Mouse (Mus musculus): ENCODE measurements around the gene Prelid1. TPM values are rescaled to one million over a fixed set of nuclear protein-coding genes. Genes with fewer than 3 reads are reported as not detected.

Gene Prelid1
- polyA plus RNA-seq, 1 experiment from 2014 or later = 466 TPM

DNA sequence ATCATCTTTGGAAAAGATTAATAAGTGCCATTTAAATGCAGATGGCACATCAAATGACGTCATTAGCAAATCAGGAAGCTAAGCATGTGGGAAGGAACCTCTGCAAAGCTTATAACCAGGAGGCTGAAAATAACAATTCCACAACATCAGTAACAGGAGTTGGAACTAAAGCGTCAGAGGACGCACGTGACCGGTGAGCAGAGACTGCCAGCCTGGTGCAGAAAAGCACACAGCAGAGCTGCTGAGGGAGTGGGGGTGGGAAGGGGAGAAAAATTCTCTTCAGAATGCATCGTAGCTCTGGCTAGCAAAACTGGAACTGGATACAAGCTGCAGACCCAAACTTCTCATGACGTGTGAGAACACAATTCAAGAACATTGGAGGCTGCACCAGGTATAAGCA lies 24.0 kb downstream of the Prelid1 start:
- Histone ChIP-seq H3K36me3 (ENCODE audit: control insufficient read depth, insufficient read depth, low read length) (peaks cover 43% of the 10 kb centered on the region), H3K27me3 (ENCODE audit: control insufficient read depth, insufficient read depth, low read depth, low read length) (no peaks in the 10 kb centered on the region), H3K4me1 (replicated peaks; ENCODE audit: control insufficient read depth, insufficient read depth, low read length) (no peaks in the 10 kb centered on the region), H3K9ac (ENCODE audit: low read length) (no peak overlapping the region), H3K9me3 (ENCODE audit: control insufficient read depth, low read length) (no peaks in the 10 kb centered on the region), H3K27ac (ENCODE audit: low read length) (no peak overlapping the region), H3K4me2 (ENCODE audit: low read depth, low read length) (no peak overlapping the region), H3K4me3 (ENCODE audit: low read length) (no peak overlapping the region)
- WGBS = 81% methylated on average over 7 of the region's 7 CpGs
- ATAC-seq (ENCODE audit: low read depth) = no peak

DNA sequence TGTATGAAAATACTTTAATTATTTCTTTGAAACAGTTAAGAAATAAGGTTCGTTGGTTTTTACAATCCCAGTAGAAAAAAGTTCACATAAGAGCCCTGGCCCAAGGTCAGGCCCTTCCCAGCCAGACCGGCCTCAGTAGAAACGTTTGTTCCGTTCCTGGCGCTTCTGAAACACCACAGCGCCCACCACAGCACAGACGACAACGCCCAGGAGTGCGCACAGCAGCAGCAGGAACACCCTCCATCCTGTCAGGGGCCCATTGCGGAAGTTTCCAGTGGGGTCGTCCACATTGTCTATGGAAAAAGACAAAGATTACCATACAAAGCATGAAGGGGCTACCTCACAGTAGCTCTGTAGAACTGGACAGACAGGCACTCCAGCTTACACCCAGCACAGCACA lies 26.4 kb downstream of the Prelid1 start:
- no peaks in the 10 kb centered on the region for H3K9me3 ChIP-seq (ENCODE audit: control insufficient read depth, low read length)
- no peak overlapping the region for H3K4me3 ChIP-seq (ENCODE audit: low read length)
- no peak overlapping the region for H3K9ac ChIP-seq (ENCODE audit: low read length)
- peaks cover 63% of the 10 kb centered on the region for H3K36me3 ChIP-seq (ENCODE audit: control insufficient read depth, insufficient read depth, low read length)
- no peaks in the 10 kb centered on the region for H3K27me3 ChIP-seq (ENCODE audit: control insufficient read depth, insufficient read depth, low read depth, low read length)
- H3K4me2 ChIP-seq (ENCODE audit: low read depth, low read length) = no peak overlapping the region
- 0 out of 2 replicates have a peak, but pooled peaks have one; percentile 10 for ATAC-seq (ENCODE audit: low read depth)
- WGBS = 75% methylated on average over 11 of the region's 11 CpGs
- H3K4me1 ChIP-seq (replicated peaks; ENCODE audit: control insufficient read depth, insufficient read depth, low read length) = no peaks in the 10 kb centered on the region
- no peak overlapping the region for H3K27ac ChIP-seq (ENCODE audit: low read length)

DNA sequence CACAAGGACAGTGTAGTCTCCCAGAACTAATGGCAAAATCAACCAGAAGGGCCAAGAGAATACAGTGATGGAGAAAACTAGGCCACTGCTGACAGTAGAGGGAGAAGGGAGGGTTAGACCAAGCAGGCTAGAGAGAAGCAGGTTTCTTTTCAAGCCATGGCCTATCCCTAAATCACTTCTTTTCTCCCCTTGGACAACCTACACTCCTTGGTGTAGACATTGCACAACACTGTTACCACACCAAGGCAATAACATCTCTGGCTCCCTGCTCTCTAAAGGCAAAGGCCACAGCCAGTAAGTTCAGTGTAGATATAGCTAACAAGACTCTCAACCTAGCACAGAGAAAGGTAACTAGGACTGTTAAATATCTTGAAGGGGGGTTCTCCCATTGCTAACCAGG lies 40.8 kb downstream of the Prelid1 start:
- Histone ChIP-seq H3K4me2 (ENCODE audit: low read depth, low read length) (peak overlapping the region; percentile 91), H3K27me3 (ENCODE audit: control insufficient read depth, insufficient read depth, low read depth, low read length) (no peaks in the 10 kb centered on the region), H3K4me1 (replicated peaks; ENCODE audit: control insufficient read depth, insufficient read depth, low read length) (peaks cover 14% of the 10 kb centered on the region), H3K36me3 (ENCODE audit: control insufficient read depth, insufficient read depth, low read length) (peaks cover 11% of the 10 kb centered on the region), H3K4me3 (ENCODE audit: low read length) (peak overlapping the region; percentile 98), H3K9ac (ENCODE audit: low read length) (peak overlapping the region; percentile 13; the same call in 1 of the 2 replicates), H3K9me3 (ENCODE audit: control insufficient read depth, low read length) (no peaks in the 10 kb centered on the region), H3K27ac (ENCODE audit: low read length) (no peak overlapping the region)
- ATAC-seq (ENCODE audit: low read depth) = no peak

DNA sequence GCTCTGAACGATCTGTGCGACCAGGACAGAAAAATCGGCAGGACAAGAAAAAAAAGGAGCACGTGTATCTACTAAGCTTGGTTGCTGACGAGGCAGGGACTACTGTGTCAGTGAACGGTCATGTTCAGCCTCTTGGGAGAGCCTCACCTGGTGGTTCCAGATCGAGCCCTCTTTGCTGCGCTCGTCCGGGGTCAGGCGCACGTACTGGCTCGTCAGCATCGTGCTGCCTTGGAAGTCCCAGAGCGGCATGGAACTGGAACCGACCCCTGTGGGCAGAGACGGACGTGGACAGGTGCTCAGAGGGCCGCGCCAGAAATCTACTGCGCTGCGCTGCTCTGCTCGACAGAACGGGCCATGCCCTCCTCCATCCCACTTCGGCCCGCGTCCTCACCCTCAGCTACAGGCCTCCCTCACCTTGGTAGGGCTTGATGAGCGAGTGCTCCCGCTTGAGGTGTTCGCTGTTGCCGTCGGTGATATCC lies 41.7 kb downstream of the Prelid1 start:
- under 1% methylated on average over 32 of the region's 32 CpGs for WGBS
- peak overlapping the region; percentile 95 for H3K9ac ChIP-seq (ENCODE audit: low read length)
- H3K4me3 ChIP-seq (ENCODE audit: low read length) = peak overlapping the region; percentile 98

DNA sequence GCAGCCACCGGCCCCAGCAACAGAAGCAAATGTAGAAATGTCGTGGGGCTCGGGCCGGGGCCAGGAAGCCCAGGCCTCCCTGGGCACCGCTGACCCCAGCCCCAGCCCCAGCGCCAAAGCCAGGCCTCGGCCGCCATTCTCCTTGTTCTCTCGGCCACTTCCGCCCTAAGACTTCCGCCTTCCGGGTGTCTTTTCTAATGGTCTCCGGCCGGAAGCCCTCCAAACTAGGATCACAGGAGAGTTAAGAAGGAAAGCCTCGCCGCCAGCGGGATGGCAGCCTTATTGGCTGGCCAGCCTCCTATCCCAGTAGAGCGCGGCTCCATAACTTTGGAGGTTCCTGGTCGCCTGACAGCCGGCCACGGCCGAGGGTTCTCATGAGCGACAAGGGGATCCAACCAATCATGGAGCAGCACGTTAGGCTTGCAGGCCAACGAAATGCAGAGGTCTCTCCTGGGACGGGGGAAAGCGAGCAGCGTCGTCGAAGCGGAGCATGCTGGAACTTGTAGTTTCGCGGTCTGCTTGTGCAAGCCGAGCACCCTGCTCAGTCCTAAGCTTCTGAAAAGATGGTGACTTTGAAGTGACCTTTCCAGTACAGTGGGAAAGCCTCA lies 42.3 kb downstream of the Prelid1 start, which contains the start of gene Lman2:
TSS of gene Lman2 (minus strand) at position 331 of the 608 bp plus-strand sequence.
- peak within 1 kb of the TSS; percentile 98 for H3K4me3 ChIP-seq (ENCODE audit: low read length)
- H3K27ac ChIP-seq (ENCODE audit: low read length) = peak within 1 kb of the TSS; percentile 93
- peaks cover 14% of the 10 kb centered on the region for H3K4me1 ChIP-seq (replicated peaks; ENCODE audit: control insufficient read depth, insufficient read depth, low read length)
- H3K9ac ChIP-seq (ENCODE audit: low read length) = peak within 1 kb of the TSS; percentile 95
- peaks cover 11% of the 10 kb centered on the region for H3K36me3 ChIP-seq (ENCODE audit: control insufficient read depth, insufficient read depth, low read length)
- no peaks in the 10 kb centered on the region for H3K27me3 ChIP-seq (ENCODE audit: control insufficient read depth, insufficient read depth, low read depth, low read length)
- H3K9me3 ChIP-seq (ENCODE audit: control insufficient read depth, low read length) = no peaks in the 10 kb centered on the region
- under 1% methylated on average over 34 of the region's 35 CpGs for WGBS
- peak within 1 kb of the TSS; percentile 91 for H3K4me2 ChIP-seq (ENCODE audit: low read depth, low read length)
- peak; percentile 98 for ATAC-seq (ENCODE audit: low read depth)

More for the DNA sequence above, 41.7 kb downstream of the Prelid1 start:
- H3K27me3 ChIP-seq (ENCODE audit: control insufficient read depth, insufficient read depth, low read depth, low read length) = no peaks in the 10 kb centered on the region
- peak overlapping the region; percentile 93 for H3K27ac ChIP-seq (ENCODE audit: low read length)
- peak; percentile 26 for ATAC-seq (ENCODE audit: low read depth)
- H3K4me2 ChIP-seq (ENCODE audit: low read depth, low read length) = peak overlapping the region; percentile 91
- H3K9me3 ChIP-seq (ENCODE audit: control insufficient read depth, low read length) = no peaks in the 10 kb centered on the region
- peaks cover 11% of the 10 kb centered on the region for H3K36me3 ChIP-seq (ENCODE audit: control insufficient read depth, insufficient read depth, low read length)
- peaks cover 14% of the 10 kb centered on the region for H3K4me1 ChIP-seq (replicated peaks; ENCODE audit: control insufficient read depth, insufficient read depth, low read length)

DNA sequence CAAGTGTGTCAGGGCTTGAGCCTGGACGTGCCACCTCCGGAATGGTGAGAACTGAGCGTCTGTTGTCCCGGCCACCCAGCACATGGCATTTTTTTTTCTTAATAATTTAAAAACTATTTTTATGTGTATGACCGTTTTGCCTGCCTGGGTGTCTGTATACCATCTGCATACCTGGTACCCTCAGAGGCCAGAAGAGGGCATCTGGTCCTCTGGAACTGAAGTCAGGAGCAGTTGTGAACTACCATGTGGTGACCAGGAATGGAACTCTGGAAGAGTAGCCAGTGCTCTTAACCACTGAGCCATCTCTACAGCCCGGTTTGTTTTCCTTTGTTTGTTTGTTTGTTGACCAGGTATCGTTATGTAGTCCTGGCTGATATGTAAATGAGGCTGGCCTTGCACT lies 48.1 kb downstream of the Prelid1 start:
- Histone ChIP-seq H3K4me3 (ENCODE audit: low read length) (no peak overlapping the region), H3K4me2 (ENCODE audit: low read depth, low read length) (no peak overlapping the region), H3K36me3 (ENCODE audit: control insufficient read depth, insufficient read depth, low read length) (no peaks in the 10 kb centered on the region), H3K27me3 (ENCODE audit: control insufficient read depth, insufficient read depth, low read depth, low read length) (no peaks in the 10 kb centered on the region), H3K9me3 (ENCODE audit: control insufficient read depth, low read length) (no peaks in the 10 kb centered on the region), H3K4me1 (replicated peaks; ENCODE audit: control insufficient read depth, insufficient read depth, low read length) (peaks cover 3% of the 10 kb centered on the region), H3K9ac (ENCODE audit: low read length) (no peak overlapping the region), H3K27ac (ENCODE audit: low read length) (no peak overlapping the region)
- no peak for ATAC-seq (ENCODE audit: low read depth)
- WGBS = 64% methylated on average over 7 of the region's 7 CpGs

DNA sequence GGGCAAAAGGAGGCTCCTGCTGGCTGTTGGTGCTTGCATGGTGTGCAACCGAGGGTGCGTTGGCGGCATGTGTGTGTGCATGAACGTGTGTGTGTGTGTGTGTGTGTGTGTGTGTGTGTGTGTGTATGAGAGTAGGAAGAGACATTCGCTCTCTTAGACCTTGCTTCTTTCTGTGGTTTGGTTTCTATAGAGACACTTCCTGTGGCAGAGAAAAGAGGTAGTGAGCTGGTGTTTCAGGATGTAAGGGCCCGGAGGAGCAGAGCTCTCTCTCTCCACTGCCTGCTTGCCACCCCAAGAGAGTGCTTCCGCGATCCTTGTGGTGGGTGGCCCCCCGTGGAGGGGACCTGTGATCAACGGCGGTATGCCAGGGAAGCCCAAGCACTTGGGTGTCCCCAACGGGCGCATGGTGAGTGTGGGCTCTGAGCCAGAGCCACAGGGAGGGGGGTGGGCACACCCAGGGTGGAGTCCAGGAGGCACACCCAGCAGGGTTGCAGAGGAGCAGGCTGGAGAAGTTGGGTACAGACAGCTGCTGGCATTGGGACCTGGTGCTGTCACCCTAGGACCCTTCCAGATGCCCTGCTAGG lies 49.3 kb downstream of the Prelid1 start, which contains the start of gene Rgs14:
TSS of gene Rgs14 (plus strand) at position 202 of the 584 bp plus-strand sequence.
- Histone ChIP-seq H3K9ac (ENCODE audit: low read length) (no peak within 1 kb of the TSS), H3K4me3 (ENCODE audit: low read length) (peak within 1 kb of the TSS; percentile 20), H3K4me2 (ENCODE audit: low read depth, low read length) (peak within 1 kb of the TSS; percentile 33; the same call in 1 of the 2 replicates), H3K9me3 (ENCODE audit: control insufficient read depth, low read length) (no peaks in the 10 kb centered on the region), H3K27ac (ENCODE audit: low read length) (no peak within 1 kb of the TSS; the same call in 1 of the 2 replicates), H3K27me3 (ENCODE audit: control insufficient read depth, insufficient read depth, low read depth, low read length) (no peaks in the 10 kb centered on the region), H3K36me3 (ENCODE audit: control insufficient read depth, insufficient read depth, low read length) (no peaks in the 10 kb centered on the region), H3K4me1 (replicated peaks; ENCODE audit: control insufficient read depth, insufficient read depth, low read length) (peaks cover 3% of the 10 kb centered on the region)
- peak; percentile 58 for ATAC-seq (ENCODE audit: low read depth)
- WGBS = 37% methylated on average over 13 of the region's 13 CpGs

DNA sequence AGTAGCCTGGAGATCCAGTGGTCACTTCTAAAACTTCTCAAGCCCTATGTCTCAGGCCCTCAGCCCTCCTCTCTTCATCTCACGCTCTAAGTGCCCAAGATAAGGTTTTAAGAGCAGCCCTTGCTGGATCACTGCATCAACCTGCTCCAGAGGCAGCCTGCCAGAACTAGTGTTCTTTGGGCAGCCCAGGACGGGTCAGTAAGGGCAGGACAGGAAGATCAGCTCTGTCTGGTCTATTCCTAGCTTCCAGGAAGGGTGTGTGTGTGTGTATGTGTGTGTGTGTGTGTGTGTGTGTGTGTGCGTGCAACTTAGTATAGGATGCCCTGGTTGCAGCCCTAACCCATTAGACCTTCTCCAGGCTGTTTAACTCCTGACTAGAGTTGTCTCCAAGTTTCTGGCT lies 49.9 kb downstream of the Prelid1 start:
- no peak overlapping the region for H3K4me3 ChIP-seq (ENCODE audit: low read length)
- no peak for ATAC-seq (ENCODE audit: low read depth)
- H3K9me3 ChIP-seq (ENCODE audit: control insufficient read depth, low read length) = no peaks in the 10 kb centered on the region
- no peaks in the 10 kb centered on the region for H3K27me3 ChIP-seq (ENCODE audit: control insufficient read depth, insufficient read depth, low read depth, low read length)
- WGBS = 50% methylated on average over 3 of the region's 3 CpGs
- no peak overlapping the region for H3K27ac ChIP-seq (ENCODE audit: low read length)
- no peak overlapping the region for H3K4me2 ChIP-seq (ENCODE audit: low read depth, low read length)
- H3K36me3 ChIP-seq (ENCODE audit: control insufficient read depth, insufficient read depth, low read length) = no peaks in the 10 kb centered on the region
- H3K9ac ChIP-seq (ENCODE audit: low read length) = no peak overlapping the region
- peaks cover 3% of the 10 kb centered on the region for H3K4me1 ChIP-seq (replicated peaks; ENCODE audit: control insufficient read depth, insufficient read depth, low read length)

DNA sequence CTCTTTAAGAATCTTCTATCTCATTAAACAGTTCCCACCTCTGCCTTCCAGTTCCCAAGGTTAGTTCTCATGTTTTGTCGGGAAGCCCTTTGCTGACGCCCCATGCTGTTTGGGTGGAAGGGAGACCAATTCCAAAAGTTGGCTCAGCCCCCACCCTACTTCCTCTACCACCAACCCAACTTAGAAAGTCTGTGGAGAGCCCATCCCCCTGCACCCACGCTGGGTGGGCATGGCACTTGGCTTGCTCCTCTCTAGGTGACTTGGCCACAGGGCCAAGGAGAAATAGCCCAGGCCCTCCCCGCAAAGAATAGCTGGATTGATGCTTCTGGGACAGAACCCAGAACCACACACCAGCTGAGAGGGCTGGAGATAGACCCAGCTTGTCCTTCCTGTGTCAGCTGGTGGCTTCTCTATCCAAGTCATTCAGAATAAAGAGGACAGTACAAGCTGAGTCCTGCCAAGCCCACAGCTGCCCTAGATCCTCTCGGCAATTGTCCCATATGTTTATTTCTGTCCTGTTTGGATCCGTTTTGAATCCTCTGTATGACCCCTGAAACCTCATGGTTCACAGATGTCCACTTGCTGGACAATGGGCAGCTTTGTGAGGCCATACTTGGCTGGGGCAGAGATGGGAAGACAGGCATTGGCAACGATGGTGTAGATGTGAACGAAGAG lies 50.8 kb downstream of the Prelid1 start:
- ATAC-seq (ENCODE audit: low read depth) = no peak
- Histone ChIP-seq H3K27me3 (ENCODE audit: control insufficient read depth, insufficient read depth, low read depth, low read length) (no peaks in the 10 kb centered on the region), H3K4me3 (ENCODE audit: low read length) (no peak overlapping the region), H3K4me1 (replicated peaks; ENCODE audit: control insufficient read depth, insufficient read depth, low read length) (peaks cover 3% of the 10 kb centered on the region), H3K4me2 (ENCODE audit: low read depth, low read length) (no peak overlapping the region), H3K9me3 (ENCODE audit: control insufficient read depth, low read length) (no peaks in the 10 kb centered on the region), H3K36me3 (ENCODE audit: control insufficient read depth, insufficient read depth, low read length) (no peaks in the 10 kb centered on the region), H3K9ac (ENCODE audit: low read length) (no peak overlapping the region), H3K27ac (ENCODE audit: low read length) (no peak overlapping the region)
- WGBS = 57% methylated on average over 8 of the region's 8 CpGs

Data from lung, embryonic 16.5 days (tissue).